Mouse (Mus musculus): ENCODE measurements around the gene Sf1.

DNA sequence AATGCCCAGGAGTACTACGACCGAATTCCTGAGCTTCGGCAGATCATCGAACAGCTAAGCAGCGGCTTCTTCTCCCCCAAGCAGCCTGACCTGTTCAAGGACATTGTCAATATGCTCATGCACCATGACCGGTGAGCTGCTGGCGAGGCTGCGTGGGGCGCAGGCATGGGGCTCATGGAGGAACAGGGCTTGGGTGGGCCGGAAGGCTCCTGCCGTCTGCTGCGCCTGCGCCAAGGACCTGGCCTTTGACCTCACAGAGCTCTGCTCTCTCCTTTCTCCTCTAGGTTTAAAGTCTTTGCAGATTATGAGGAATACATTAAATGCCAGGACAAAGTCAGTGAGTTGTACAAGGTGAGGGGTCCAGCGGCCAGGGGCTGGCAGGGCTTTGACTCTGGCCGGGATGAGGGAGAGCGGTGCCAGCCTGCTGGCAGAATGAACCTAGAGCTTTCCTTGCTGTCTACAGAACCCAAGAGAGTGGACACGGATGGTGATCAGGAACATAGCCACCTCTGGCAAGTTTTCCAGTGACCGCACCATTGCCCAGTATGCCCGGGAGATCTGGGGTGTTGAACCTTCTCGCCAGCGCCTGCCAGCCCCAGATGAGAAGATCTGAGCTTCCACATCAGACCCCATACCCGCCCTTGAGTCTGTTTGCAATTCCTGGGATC, 34.2 kb downstream of the Sf1 start:
- TF ChIP-seq POLR2A (IDR thresholded peaks at IDR 0.05; ENCODE audit: insufficient read depth, low read length): no peak
- TF ChIP-seq CTCF (IDR thresholded peaks at IDR 0.05; ENCODE audit: low read depth, low read length): no peak
- no peak for TF ChIP-seq EP300 (IDR thresholded peaks at IDR 0.05; ENCODE audit: insufficient read depth, low read depth, low read length)
